Mouse (Mus musculus) liver, postnatal 0 days (tissue): ENCODE data around the gene Mettl1.

Source experiments
- CTCF ChIP-seq: sonication (generic); IDR thresholded peaks from 2 replicates; pipeline ENCODE4 v1.5.1; 2016; ENCODE audit warnings: antibody characterized with exemption, low read depth
- EP300 ChIP-seq: IDR thresholded peaks from 2 replicates; pipeline ENCODE4 v1.6.1; 2016; ENCODE audit warnings: antibody characterized with exemption, low read depth, mild to moderate bottlenecking

DNA sequence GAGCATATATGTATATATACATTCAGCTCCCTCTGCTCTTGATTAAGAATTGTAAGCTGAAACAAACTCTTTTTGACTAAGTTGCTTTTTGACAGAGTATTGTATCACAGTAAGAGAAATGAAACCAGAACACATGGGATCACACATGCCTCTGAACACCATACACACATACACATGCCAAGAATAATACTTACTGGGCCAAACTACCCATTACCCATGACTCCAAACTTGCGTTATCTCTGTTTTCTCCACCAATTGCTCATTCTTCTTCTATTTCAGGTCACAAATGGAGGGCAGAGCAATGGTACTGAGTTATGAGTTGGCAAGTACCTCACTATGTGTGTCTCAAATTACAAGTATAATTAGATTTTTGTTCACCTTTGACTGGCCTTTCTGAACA is 32.8 kb downstream of the Mettl1 start:
- TF ChIP-seq CTCF (no peak), EP300 (no peak)
